Mouse (Mus musculus): Measurements from ENCODE around the gene Stac2. TPM values are rescaled to one million over a fixed set of nuclear protein-coding genes. Genes with fewer than 3 reads are reported as not detected.

Stac2 gene
- polyA plus RNA-seq, 1 experiment, result 0.87 TPM

DNA sequence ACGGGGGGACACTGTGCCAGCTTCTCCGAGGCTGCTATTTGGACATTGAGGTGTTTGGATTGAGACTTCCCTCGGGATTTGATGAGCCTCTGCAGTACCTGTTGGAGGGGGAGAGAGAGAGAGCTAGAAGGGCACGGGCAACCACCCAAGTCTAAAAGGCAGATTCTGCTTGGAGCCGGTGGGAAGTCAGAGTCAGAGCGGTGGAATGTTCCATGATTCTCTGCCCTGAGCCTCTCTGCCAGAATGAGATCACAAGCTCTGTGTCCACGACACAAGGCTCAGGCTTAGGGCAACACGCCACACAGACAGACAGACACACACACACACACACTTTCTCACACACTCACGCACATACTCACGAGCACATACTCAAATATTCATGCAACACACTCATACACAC is 47.6 kb downstream of the Stac2 start:
- Histone ChIP-seq H3K4me3 (ENCODE audit: low read depth, low read length) (no peak overlapping the region), H3K4me1 (ENCODE audit: control insufficient read depth, insufficient read depth, insufficient read length, low read length) (peaks cover 20% of the 10 kb centered on the region), H3K27me3 (ENCODE audit: control insufficient read depth, insufficient read depth, low read length) (no peaks in the 10 kb centered on the region), H3K27ac (ENCODE audit: insufficient read depth, low read depth, low read length) (no peak overlapping the region), H3K36me3 (ENCODE audit: control insufficient read depth, insufficient read depth, low read length) (no peaks in the 10 kb centered on the region)
- WGBS, result 80% methylated on average over 10 of the region's 10 CpGs
- TF ChIP-seq POLR2A (IDR thresholded peaks at IDR 0.05; ENCODE audit: low read depth, low read length), result no peak

DNA sequence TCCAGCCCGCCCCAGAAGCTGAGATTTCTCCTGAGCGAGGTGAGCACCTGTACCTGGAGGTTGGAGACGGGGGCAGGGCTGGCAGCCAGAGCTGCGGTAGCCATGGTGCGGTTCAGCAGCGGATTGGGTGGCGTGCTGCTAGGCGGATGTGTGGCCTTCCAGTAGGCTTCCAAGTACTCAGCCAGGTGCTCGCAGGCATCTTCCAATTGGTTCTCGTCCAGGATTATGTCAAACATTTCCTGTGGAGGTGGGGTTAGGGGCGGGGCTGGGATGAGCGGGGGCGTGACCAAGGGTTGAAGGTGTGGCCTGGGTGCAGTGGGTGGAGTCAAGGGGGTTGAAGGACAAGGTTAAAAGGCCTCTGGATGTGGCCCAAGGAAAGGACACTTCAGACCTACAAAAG is 48.2 kb downstream of the Stac2 start:
- Histone ChIP-seq H3K4me3 (ENCODE audit: low read depth, low read length) (no peak overlapping the region; the same call in 1 of the 2 replicates), H3K27me3 (ENCODE audit: control insufficient read depth, insufficient read depth, low read length) (no peaks in the 10 kb centered on the region), H3K36me3 (ENCODE audit: control insufficient read depth, insufficient read depth, low read length) (no peaks in the 10 kb centered on the region), H3K4me1 (ENCODE audit: control insufficient read depth, insufficient read depth, insufficient read length, low read length) (peaks cover 20% of the 10 kb centered on the region), H3K27ac (ENCODE audit: insufficient read depth, low read depth, low read length) (no peak overlapping the region)
- WGBS, result 53% methylated on average over 13 of the region's 13 CpGs
- no peak for TF ChIP-seq CTCF (IDR thresholded peaks at IDR 0.05; ENCODE audit: extremely low read depth, insufficient read length, insufficient replicate concordance, low read depth, low read length)

DNA sequence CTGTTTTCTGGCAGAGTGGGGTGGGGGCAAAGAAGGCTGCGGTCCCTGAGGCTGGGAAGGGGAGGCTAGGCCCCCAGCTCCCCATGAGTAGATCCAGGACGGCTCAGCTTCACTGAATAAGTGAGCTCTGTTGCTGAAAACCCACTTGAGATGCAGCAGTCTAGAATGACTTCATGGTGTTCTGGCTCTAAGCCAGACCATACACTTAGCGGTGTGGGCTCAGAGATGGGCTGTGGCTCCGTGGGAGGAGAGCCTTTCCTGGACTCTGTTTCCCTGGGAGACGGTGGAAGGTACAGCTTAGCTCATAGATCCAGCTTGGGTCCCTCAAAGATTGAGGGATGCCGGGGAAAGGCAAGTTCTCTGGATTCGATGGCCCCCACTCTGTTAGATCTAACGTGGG is 49.1 kb downstream of the Stac2 start:
- H3K36me3 ChIP-seq (ENCODE audit: control insufficient read depth, insufficient read depth, low read length), result no peaks in the 10 kb centered on the region
- no peak for TF ChIP-seq POLR2A (IDR thresholded peaks at IDR 0.05; ENCODE audit: low read depth, low read length)
- TF ChIP-seq CTCF (IDR thresholded peaks at IDR 0.05; ENCODE audit: extremely low read depth, insufficient read length, insufficient replicate concordance, low read depth, low read length), result no peak
- 74% methylated on average over 8 of the region's 8 CpGs for WGBS
- H3K27me3 ChIP-seq (ENCODE audit: control insufficient read depth, insufficient read depth, low read length), result no peaks in the 10 kb centered on the region
- H3K4me1 ChIP-seq (ENCODE audit: control insufficient read depth, insufficient read depth, insufficient read length, low read length), result peaks cover 20% of the 10 kb centered on the region
- H3K27ac ChIP-seq (ENCODE audit: insufficient read depth, low read depth, low read length), result no peak overlapping the region
- H3K4me3 ChIP-seq (ENCODE audit: low read depth, low read length), result no peak overlapping the region

DNA sequence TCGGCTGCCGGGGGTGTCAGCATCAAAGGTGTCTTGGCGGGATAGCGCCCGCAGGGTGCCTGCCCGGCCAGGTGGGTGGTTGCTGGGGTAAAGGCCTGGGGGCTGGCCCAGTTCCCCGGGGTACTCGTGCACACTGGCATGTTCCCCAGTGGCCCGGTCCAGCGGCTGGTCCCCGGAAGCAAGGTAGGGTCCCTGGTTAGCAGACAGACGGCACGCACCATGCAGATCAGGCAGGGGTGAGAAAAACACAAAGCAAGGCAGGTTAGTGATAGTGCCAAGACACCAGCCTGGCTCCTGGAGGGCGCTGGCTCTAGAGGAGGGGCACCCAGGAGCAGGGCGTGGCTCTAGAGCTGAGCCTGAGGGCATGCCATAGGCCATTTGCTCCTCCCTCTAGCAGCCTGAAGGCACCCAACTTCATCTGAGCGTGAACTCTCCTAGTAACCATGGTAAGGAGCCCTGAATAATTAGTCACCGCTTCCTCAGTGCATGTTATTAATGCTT is 50.0 kb downstream of the Stac2 start:
- H3K36me3 ChIP-seq (ENCODE audit: control insufficient read depth, insufficient read depth, low read length), result no peaks in the 10 kb centered on the region
- H3K27me3 ChIP-seq (ENCODE audit: control insufficient read depth, insufficient read depth, low read length), result no peaks in the 10 kb centered on the region
- no peak for TF ChIP-seq POLR2A (IDR thresholded peaks at IDR 0.05; ENCODE audit: low read depth, low read length)
- no peak overlapping the region for H3K27ac ChIP-seq (ENCODE audit: insufficient read depth, low read depth, low read length)
- H3K4me1 ChIP-seq (ENCODE audit: control insufficient read depth, insufficient read depth, insufficient read length, low read length), result peaks cover 20% of the 10 kb centered on the region
- WGBS, result 42% methylated on average over 17 of the region's 17 CpGs
- peak overlapping the region; percentile 48 for H3K4me3 ChIP-seq (ENCODE audit: low read depth, low read length)

DNA sequence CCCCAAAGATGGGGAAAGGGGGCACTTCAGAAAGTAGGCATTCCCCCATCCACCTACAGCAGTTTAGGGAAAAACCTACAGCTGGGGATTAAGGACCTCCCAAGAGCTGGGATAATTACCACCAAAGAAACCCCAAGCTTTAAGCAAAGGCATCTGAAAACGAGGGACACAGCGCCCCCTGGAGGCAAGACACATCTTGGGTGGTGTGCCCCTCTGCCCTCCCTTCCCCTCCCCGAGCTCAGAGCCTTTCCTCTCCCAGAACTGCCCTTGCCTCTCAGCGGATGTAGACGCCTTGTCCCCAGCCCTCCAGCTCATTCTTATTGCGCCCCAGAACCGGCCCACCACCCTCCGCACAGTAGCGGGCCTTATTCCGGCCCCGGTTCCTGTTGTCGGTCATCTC is 50.6 kb downstream of the Stac2 start:
- Histone ChIP-seq H3K27ac (ENCODE audit: insufficient read depth, low read depth, low read length) (no peak overlapping the region), H3K27me3 (ENCODE audit: control insufficient read depth, insufficient read depth, low read length) (no peaks in the 10 kb centered on the region), H3K36me3 (ENCODE audit: control insufficient read depth, insufficient read depth, low read length) (no peaks in the 10 kb centered on the region), H3K4me1 (ENCODE audit: control insufficient read depth, insufficient read depth, insufficient read length, low read length) (peaks cover 20% of the 10 kb centered on the region), H3K4me3 (ENCODE audit: low read depth, low read length) (peak overlapping the region; percentile 48)
- TF ChIP-seq CTCF (IDR thresholded peaks at IDR 0.05; ENCODE audit: extremely low read depth, insufficient read length, insufficient replicate concordance, low read depth, low read length) (peak; percentile 82), POLR2A (IDR thresholded peaks at IDR 0.05; ENCODE audit: low read depth, low read length) (no peak)
- 21% methylated on average over 12 of the region's 12 CpGs for WGBS

DNA sequence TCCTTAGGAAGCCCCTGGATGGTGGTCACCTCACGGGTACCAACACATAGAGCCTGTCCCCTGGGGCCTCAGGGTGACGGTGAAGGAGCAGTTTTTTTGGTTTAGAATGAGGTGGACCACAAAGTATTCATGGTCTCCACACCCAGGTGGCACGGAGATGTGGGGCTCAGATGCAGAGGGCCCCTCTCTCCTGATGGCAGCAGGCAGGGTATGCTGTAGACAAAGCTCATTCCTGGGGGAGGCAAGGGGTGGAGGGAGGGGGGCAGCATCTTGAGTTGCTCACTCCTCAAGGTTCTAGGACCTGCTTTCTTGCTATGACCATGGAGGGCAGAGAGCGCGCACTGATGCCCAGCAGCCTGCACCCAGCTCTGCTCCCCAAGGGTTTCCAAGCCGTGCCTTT is 51.3 kb downstream of the Stac2 start:
- peaks cover 20% of the 10 kb centered on the region for H3K4me1 ChIP-seq (ENCODE audit: control insufficient read depth, insufficient read depth, insufficient read length, low read length)
- H3K36me3 ChIP-seq (ENCODE audit: control insufficient read depth, insufficient read depth, low read length), result no peaks in the 10 kb centered on the region
- H3K27ac ChIP-seq (ENCODE audit: insufficient read depth, low read depth, low read length), result no peak overlapping the region
- H3K27me3 ChIP-seq (ENCODE audit: control insufficient read depth, insufficient read depth, low read length), result no peaks in the 10 kb centered on the region
- TF ChIP-seq POLR2A (IDR thresholded peaks at IDR 0.05; ENCODE audit: low read depth, low read length) (no peak), CTCF (IDR thresholded peaks at IDR 0.05; ENCODE audit: extremely low read depth, insufficient read length, insufficient replicate concordance, low read depth, low read length) (no peak)
- 68% methylated on average over 6 of the region's 6 CpGs for WGBS
- no peak overlapping the region for H3K4me3 ChIP-seq (ENCODE audit: low read depth, low read length)

DNA sequence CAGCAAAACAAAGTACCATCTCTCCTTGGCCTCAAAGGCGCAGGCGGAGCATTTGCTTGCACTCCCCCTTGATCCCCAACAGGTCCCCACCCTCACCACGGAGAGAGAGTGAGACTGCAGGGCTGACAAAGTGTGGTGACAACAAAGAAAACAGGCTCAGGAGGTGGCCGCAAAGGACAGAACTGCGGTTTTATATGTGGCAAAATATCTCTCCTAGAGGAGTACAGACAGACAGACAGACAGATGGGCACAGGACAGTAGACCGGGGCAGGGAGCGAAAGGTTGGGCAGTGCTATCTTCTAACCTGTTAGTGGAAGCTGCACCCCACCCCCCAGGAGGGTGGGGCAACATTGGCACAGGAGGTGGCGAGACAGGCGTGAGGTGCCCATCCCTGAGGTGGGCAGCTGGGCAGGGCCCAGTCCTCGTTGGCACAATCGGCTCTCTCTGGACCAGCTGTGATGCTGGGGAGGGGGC is 51.9 kb downstream of the Stac2 start:
- Histone ChIP-seq H3K4me3 (ENCODE audit: low read depth, low read length) (no peak overlapping the region), H3K4me1 (ENCODE audit: control insufficient read depth, insufficient read depth, insufficient read length, low read length) (peaks cover 20% of the 10 kb centered on the region), H3K27ac (ENCODE audit: insufficient read depth, low read depth, low read length) (no peak overlapping the region)

More for the DNA sequence above, 51.9 kb downstream of the Stac2 start:
- no peak for TF ChIP-seq POLR2A (IDR thresholded peaks at IDR 0.05; ENCODE audit: low read depth, low read length)
- no peak for TF ChIP-seq CTCF (IDR thresholded peaks at IDR 0.05; ENCODE audit: extremely low read depth, insufficient read length, insufficient replicate concordance, low read depth, low read length)
- WGBS, result 22% methylated on average over 11 of the region's 11 CpGs
- Histone ChIP-seq H3K27me3 (ENCODE audit: control insufficient read depth, insufficient read depth, low read length) (no peaks in the 10 kb centered on the region), H3K36me3 (ENCODE audit: control insufficient read depth, insufficient read depth, low read length) (no peaks in the 10 kb centered on the region)

Measured in small intestine, adult 2 months (tissue).